In genomic region chr5:55293978-55294377, GRCm38 (mm10) we compare ENCODE assay signal across 21 mouse cellular contexts.
A peak's percentile ranks its signal among the peaks of the same experiment; 100 is the strongest.
DNase-seq lines count a peak whose midpoint lies in the region; ATAC-seq and TF ChIP-seq lines count a peak whose summit lies in the region.
"Had no signal": no experiment of that assay in that cellular context is flagged by ENCODE, and none has a peak within 500 bp of the region (broad histone marks: within the 10 kb centered on the region; RNA-seq: fewer than 3 reads in every experiment).

No protein-coding gene starts in this region.

- peak; percentile 1 for DNase-seq in embryo, embryonic 9.5 days (ENCODE audit: extremely low spot score)
- DNase-seq in embryo, embryonic 11 days = no peak
- peak in 1 of 2 experiments; percentile 6 for DNase-seq in layer of hippocampus, adult 2 months (ENCODE audit: low spot score in 2 of 2)
- no peak for DNase-seq in layer of hippocampus, postnatal 10 days (ENCODE audit: low spot score in 2 of 2)
- DNase-seq in thymus, postnatal 0 days (ENCODE audit: low spot score) = no peak
- no peak for DNase-seq in MN1 (ENCODE audit: low spot score)
- DNase-seq: cerebellum, adult 11 months; cerebellum, postnatal 36 days; gastrocnemius, postnatal 14 days; heart, postnatal 14 days; kidney, postnatal 36 days; lung, postnatal 10 days; thymus, postnatal 4 days had no signal

- H3K4me2 ChIP-seq in midbrain, embryonic 12.5 days (replicated peaks) = no peak overlapping the region
- H3K4me2 ChIP-seq in neural tube, embryonic 15.5 days = no peak overlapping the region
- H3K4me2 ChIP-seq: embryonic facial prominence, embryonic 13.5 days; limb, embryonic 12.5 days had no signal

- no peak overlapping the region for H3K4me3 ChIP-seq in layer of hippocampus, adult 2 months
- H3K4me3 ChIP-seq in midbrain, embryonic 12.5 days = no peak overlapping the region
- H3K4me3 ChIP-seq in neural tube, embryonic 15.5 days (replicated peaks) = no peak overlapping the region
- H3K4me3 ChIP-seq: embryonic facial prominence, embryonic 13.5 days; limb, embryonic 12.5 days; megakaryocyte, embryonic 14.5 days had no signal

- peaks cover 4% of the 10 kb centered on the region; the same call in 1 of the 2 replicates for H3K4me1 ChIP-seq in midbrain, embryonic 12.5 days
- H3K4me1 ChIP-seq in neural tube, embryonic 15.5 days = peaks cover 9% of the 10 kb centered on the region
- H3K4me1 ChIP-seq: embryonic facial prominence, embryonic 13.5 days; limb, embryonic 12.5 days; megakaryocyte, embryonic 14.5 days had no signal

- ATAC-seq in midbrain, embryonic 12.5 days (ENCODE audit: low FRiP score, low read depth) = 0 out of 2 replicates have a peak, but pooled peaks have one; percentile 19
- ATAC-seq in neural tube, embryonic 15.5 days (ENCODE audit: low FRiP score) = peak; percentile 83
- ATAC-seq: intestine, postnatal 0 days; Patski had no signal

- no peaks in the 10 kb centered on the region for H3K27me3 ChIP-seq in midbrain, embryonic 12.5 days
- no peaks in the 10 kb centered on the region for H3K27me3 ChIP-seq in neural tube, embryonic 15.5 days (replicated peaks)
- H3K27me3 ChIP-seq: embryonic facial prominence, embryonic 13.5 days; limb, embryonic 12.5 days; megakaryocyte, embryonic 14.5 days had no signal

- WGBS in midbrain, embryonic 12.5 days = 69% methylated on average over 2 of the region's 2 CpGs
- WGBS in neural tube, embryonic 15.5 days = 45% methylated on average over 2 of the region's 2 CpGs

- H3K9me3 ChIP-seq in midbrain, embryonic 12.5 days = no peaks in the 10 kb centered on the region
- no peaks in the 10 kb centered on the region for H3K9me3 ChIP-seq in neural tube, embryonic 15.5 days (replicated peaks)
- H3K9me3 ChIP-seq: embryonic facial prominence, embryonic 13.5 days; limb, embryonic 12.5 days; megakaryocyte, embryonic 14.5 days had no signal

- H3K9ac ChIP-seq in midbrain, embryonic 12.5 days (replicated peaks) = no peak overlapping the region
- H3K9ac ChIP-seq in neural tube, embryonic 15.5 days (replicated peaks) = no peak overlapping the region
- H3K9ac ChIP-seq: embryonic facial prominence, embryonic 13.5 days; limb, embryonic 12.5 days; liver, embryonic 14.5 days had no signal

- no peak overlapping the region for H3K27ac ChIP-seq in layer of hippocampus, adult 2 months
- H3K27ac ChIP-seq in midbrain, embryonic 12.5 days (replicated peaks) = no peak overlapping the region
- peak overlapping the region; percentile 14; the same call in 1 of the 2 replicates for H3K27ac ChIP-seq in neural tube, embryonic 15.5 days (replicated peaks)
- H3K27ac ChIP-seq: embryonic facial prominence, embryonic 13.5 days; limb, embryonic 12.5 days; liver, embryonic 14.5 days had no signal

- TF ChIP-seq CTCF in layer of hippocampus, adult 2 months (conservative IDR thresholded peaks at IDR 0.05) = peak; percentile 48

- no peaks in the 10 kb centered on the region for H3K36me3 ChIP-seq in midbrain, embryonic 12.5 days
- H3K36me3 ChIP-seq in neural tube, embryonic 15.5 days = no peaks in the 10 kb centered on the region
- H3K36me3 ChIP-seq: embryonic facial prominence, embryonic 13.5 days; limb, embryonic 12.5 days had no signal
